Mouse (Mus musculus): ENCODE results near the gene Pspn.

GRCm38 (mm10) chr17:56954871-56955270, 44.9 kb downstream of the Pspn start:
- TF ChIP-seq POLR2A (IDR thresholded peaks at IDR 0.05; ENCODE audit: insufficient read depth, low read depth, low read length) (no peak), CTCF (IDR thresholded peaks at IDR 0.05) (no peak), EP300 (IDR thresholded peaks at IDR 0.05; ENCODE audit: insufficient read depth, low read depth, low read length) (no peak)

Measured in heart, adult 2 months (tissue).